Mouse (Mus musculus) urinary bladder, postnatal 36 days (tissue): ENCODE measurements around the gene Hmgb1.

Experiments used
- DNase-seq, 2 experiments: peaks; one replicate each; pipeline ENCODE4 v3.0.0; 2022; ENCODE audit warnings: low spot score in 2 of 2, mixed read lengths in 1 of 2

Hmgb1 gene

GRCm38 (mm10) chr5:149062833-149063232, 121.5 kb downstream of the Hmgb1 start:
- no peak for DNase-seq

- peak in 1 of 2 experiments; percentile 18 for DNase-seq
Observed at GRCm38 (mm10) chr5:149053352-149054168, 130.7 kb downstream of the Hmgb1 start.

- DNase-seq = peak; percentile 98 to 99
Observed at GRCm38 (mm10) chr5:149052421-149053338, 131.6 kb downstream of the Hmgb1 start.

- peak; percentile 75 to 81 for DNase-seq
Observed at GRCm38 (mm10) chr5:149051571-149052420, 132.5 kb downstream of the Hmgb1 start.

- DNase-seq = no peak
Observed at GRCm38 (mm10) chr5:149051194-149051570, 133.1 kb downstream of the Hmgb1 start.

- no peak for DNase-seq
Observed at GRCm38 (mm10) chr5:149050588-149051160, 133.6 kb downstream of the Hmgb1 start.

GRCm38 (mm10) chr5:149049435-149049834, 134.9 kb downstream of the Hmgb1 start:
- DNase-seq = no peak

GRCm38 (mm10) chr5:149048961-149049360, 135.3 kb downstream of the Hmgb1 start:
- no peak for DNase-seq

GRCm38 (mm10) chr5:149046650-149047049, 137.6 kb downstream of the Hmgb1 start:
- no peak for DNase-seq

- DNase-seq = no peak
Observed at GRCm38 (mm10) chr5:149045470-149046085, 138.7 kb downstream of the Hmgb1 start.

GRCm38 (mm10) chr5:149045054-149045453, 139.2 kb downstream of the Hmgb1 start:
- DNase-seq = no peak

GRCm38 (mm10) chr5:149044067-149044466, 140.2 kb downstream of the Hmgb1 start:
- DNase-seq = no peak

- DNase-seq = no peak
Observed at GRCm38 (mm10) chr5:149043240-149043639, 141.0 kb downstream of the Hmgb1 start.

GRCm38 (mm10) chr5:149039825-149040224, 144.5 kb downstream of the Hmgb1 start:
- DNase-seq = no peak

GRCm38 (mm10) chr5:149037729-149038128, 146.6 kb downstream of the Hmgb1 start:
- peak in 1 of 2 experiments; percentile 52 for DNase-seq

- no peak for DNase-seq
Observed at GRCm38 (mm10) chr5:149036920-149037319, 147.4 kb downstream of the Hmgb1 start.

GRCm38 (mm10) chr5:149032438-149032837, 151.9 kb downstream of the Hmgb1 start:
- no peak for DNase-seq

GRCm38 (mm10) chr5:149031199-149031750, 153.0 kb downstream of the Hmgb1 start:
- DNase-seq = peak; percentile 27 to 61

- no peak for DNase-seq
Observed at GRCm38 (mm10) chr5:149030103-149030502, 154.2 kb downstream of the Hmgb1 start.

- DNase-seq = no peak
Observed at GRCm38 (mm10) chr5:149028394-149028793, 155.9 kb downstream of the Hmgb1 start.
